Mouse (Mus musculus): ENCODE results near the gene Pigx. TPM values are rescaled to one million over a fixed set of nuclear protein-coding genes. Genes with fewer than 3 reads are reported as not detected.
"Not testable (repeated sequence)": the region's sequence is repeated elsewhere in the genome, so short reads cannot be mapped to it uniquely, and the experiment has no call there.

Gene Pigx
- total and polyA plus RNA-seq, 2 experiments from 2014 or later: 53.2 to 91.3 TPM

GRCm38 (mm10) chr16:32075762-32076161 is 23.8 kb downstream of the Pigx start:
- H3K27ac ChIP-seq (ENCODE audit: low read depth, low read length): no peak overlapping the region
- no peak for ATAC-seq (ENCODE audit: low FRiP score)
- TF ChIP-seq CTCF (IDR thresholded peaks at IDR 0.05): no peak
- peaks cover 9% of the 10 kb centered on the region; the same call in 1 of the 2 replicates for H3K4me1 ChIP-seq (ENCODE audit: insufficient read depth, low read length)
- H3K4me3 ChIP-seq (ENCODE audit: low read depth, low read length): no peak overlapping the region
- H3K27me3 ChIP-seq (ENCODE audit: insufficient read depth, low read length): no peaks in the 10 kb centered on the region
- H3K36me3 ChIP-seq (ENCODE audit: insufficient read depth, low read length): no peaks in the 10 kb centered on the region
- no peaks in the 10 kb centered on the region for H3K9me3 ChIP-seq (ENCODE audit: low read length)
- H3K9ac ChIP-seq (replicated peaks; ENCODE audit: low read length, poor library complexity, severe bottlenecking): no peak overlapping the region
- no peak for DNase-seq (ENCODE audit: low spot score)
- 62% methylated on average over 1 of the region's 1 CpGs for WGBS
- H3K4me2 ChIP-seq (ENCODE audit: low read depth, low read length, poor library complexity, severe bottlenecking): no peak overlapping the region

GRCm38 (mm10) chr16:32070070-32070469 is 29.5 kb downstream of the Pigx start:
- WGBS: 86% methylated on average over 3 of the region's 4 CpGs
- H3K9ac ChIP-seq (replicated peaks; ENCODE audit: low read length, poor library complexity, severe bottlenecking); H3K9me3 ChIP-seq (ENCODE audit: low read length); H3K27me3 ChIP-seq (ENCODE audit: insufficient read depth, low read length); H3K4me3 ChIP-seq (ENCODE audit: low read depth, low read length); H3K27ac ChIP-seq (ENCODE audit: low read depth, low read length); H3K4me2 ChIP-seq (ENCODE audit: low read depth, low read length, poor library complexity, severe bottlenecking); H3K4me1 ChIP-seq (ENCODE audit: insufficient read depth, low read length); H3K36me3 ChIP-seq (ENCODE audit: insufficient read depth, low read length); ATAC-seq (ENCODE audit: low FRiP score); DNase-seq (ENCODE audit: low spot score): not testable (repeated sequence)

- no peak overlapping the region for H3K9ac ChIP-seq (replicated peaks; ENCODE audit: low read length, poor library complexity, severe bottlenecking)
- H3K4me1 ChIP-seq (ENCODE audit: insufficient read depth, low read length): no peaks in the 10 kb centered on the region
- no peak overlapping the region for H3K27ac ChIP-seq (ENCODE audit: low read depth, low read length)
- no peak for ATAC-seq (ENCODE audit: low FRiP score)
- no peaks in the 10 kb centered on the region for H3K36me3 ChIP-seq (ENCODE audit: insufficient read depth, low read length)
- no peak overlapping the region for H3K4me3 ChIP-seq (ENCODE audit: low read depth, low read length)
- H3K9me3 ChIP-seq (ENCODE audit: low read length): no peaks in the 10 kb centered on the region
- H3K27me3 ChIP-seq (ENCODE audit: insufficient read depth, low read length): no peaks in the 10 kb centered on the region
- DNase-seq (ENCODE audit: low spot score): no peak
- 87% methylated on average over 12 of the region's 12 CpGs for WGBS
- no peak for TF ChIP-seq CTCF (IDR thresholded peaks at IDR 0.05)
- H3K4me2 ChIP-seq (ENCODE audit: low read depth, low read length, poor library complexity, severe bottlenecking): no peak overlapping the region
Observed at GRCm38 (mm10) chr16:32068389-32069300, 30.9 kb downstream of the Pigx start.

GRCm38 (mm10) chr16:32066899-32067298 is 32.6 kb downstream of the Pigx start:
- Histone ChIP-seq H3K4me2 (ENCODE audit: low read depth, low read length, poor library complexity, severe bottlenecking) (no peak overlapping the region), H3K9ac (replicated peaks; ENCODE audit: low read length, poor library complexity, severe bottlenecking) (no peak overlapping the region), H3K27ac (ENCODE audit: low read depth, low read length) (no peak overlapping the region), H3K4me3 (ENCODE audit: low read depth, low read length) (no peak overlapping the region), H3K4me1 (ENCODE audit: insufficient read depth, low read length) (no peaks in the 10 kb centered on the region), H3K27me3 (ENCODE audit: insufficient read depth, low read length) (no peaks in the 10 kb centered on the region), H3K9me3 (ENCODE audit: low read length) (no peaks in the 10 kb centered on the region), H3K36me3 (ENCODE audit: insufficient read depth, low read length) (no peaks in the 10 kb centered on the region)
- DNase-seq (ENCODE audit: low spot score) (no peak), ATAC-seq (ENCODE audit: low FRiP score) (no peak)
- 100% methylated on average over 1 of the region's 1 CpGs for WGBS
- no peak for TF ChIP-seq CTCF (IDR thresholded peaks at IDR 0.05)

GRCm38 (mm10) chr16:32063900-32064299 is 35.6 kb downstream of the Pigx start:
- Histone ChIP-seq H3K9me3 (ENCODE audit: low read length) (no peaks in the 10 kb centered on the region), H3K27ac (ENCODE audit: low read depth, low read length) (no peak overlapping the region), H3K27me3 (ENCODE audit: insufficient read depth, low read length) (no peaks in the 10 kb centered on the region), H3K4me2 (ENCODE audit: low read depth, low read length, poor library complexity, severe bottlenecking) (no peak overlapping the region), H3K9ac (replicated peaks; ENCODE audit: low read length, poor library complexity, severe bottlenecking) (no peak overlapping the region), H3K4me1 (ENCODE audit: insufficient read depth, low read length) (no peaks in the 10 kb centered on the region), H3K36me3 (ENCODE audit: insufficient read depth, low read length) (no peaks in the 10 kb centered on the region), H3K4me3 (ENCODE audit: low read depth, low read length) (no peak overlapping the region)
- ATAC-seq (ENCODE audit: low FRiP score) (no peak), DNase-seq (ENCODE audit: low spot score) (no peak)
- WGBS: 85% methylated on average over 7 of the region's 7 CpGs
- TF ChIP-seq CTCF (IDR thresholded peaks at IDR 0.05): no peak

- Histone ChIP-seq H3K4me1 (ENCODE audit: insufficient read depth, low read length) (no peaks in the 10 kb centered on the region), H3K36me3 (ENCODE audit: insufficient read depth, low read length) (no peaks in the 10 kb centered on the region), H3K9ac (replicated peaks; ENCODE audit: low read length, poor library complexity, severe bottlenecking) (no peak overlapping the region), H3K9me3 (ENCODE audit: low read length) (no peaks in the 10 kb centered on the region), H3K4me3 (ENCODE audit: low read depth, low read length) (no peak overlapping the region), H3K4me2 (ENCODE audit: low read depth, low read length, poor library complexity, severe bottlenecking) (no peak overlapping the region), H3K27ac (ENCODE audit: low read depth, low read length) (no peak overlapping the region), H3K27me3 (ENCODE audit: insufficient read depth, low read length) (no peaks in the 10 kb centered on the region)
- TF ChIP-seq CTCF (IDR thresholded peaks at IDR 0.05): no peak
- ATAC-seq (ENCODE audit: low FRiP score): no peak
- 91% methylated on average over 2 of the region's 2 CpGs for WGBS
- no peak for DNase-seq (ENCODE audit: low spot score)
Observed at GRCm38 (mm10) chr16:32062226-32062625, 37.3 kb downstream of the Pigx start.

Data from midbrain, postnatal 0 days (tissue).